Mouse (Mus musculus) natural killer cell, adult 2 months (primary cell): Measurements from ENCODE around the gene Etv5.

ENCODE experiments used
- DNase-seq, 2 experiments: peaks; one replicate each; pipeline ENCODE4 v3.0.0; 2022; ENCODE audit warnings: low spot score in 2 of 2

The Etv5 gene

GRCm38 (mm10) chr16:22348014-22348413, 91.5 kb downstream of the Etv5 start:
- DNase-seq: no peak

- no peak for DNase-seq
Observed at GRCm38 (mm10) chr16:22341236-22341671, 98.3 kb downstream of the Etv5 start.

GRCm38 (mm10) chr16:22335781-22336180, 103.7 kb downstream of the Etv5 start:
- no peak for DNase-seq
